Mouse (Mus musculus) kidney, postnatal 0 days (tissue): Measurements from ENCODE around the gene Exoc2. TPM values are rescaled to one million over a fixed set of nuclear protein-coding genes. Genes with fewer than 3 reads are reported as not detected.

ENCODE experiments used
- ATAC-seq: fragments of 200-750 bp; cut with Nextera tagmentation; replicated peaks from 2 replicates; pipeline ENCODE4 v1.8.0; 2017; ENCODE audit warnings: low read depth, moderate number of reproducible peaks, moderate TSS enrichment, moderate library complexity; ENCODE audit not compliant: low FRiP score
- DNase-seq: peaks from one replicate; pipeline ENCODE4 v3.0.0-alpha.2; 2016; ENCODE audit warnings: low spot score
- H3K27ac ChIP-seq: fragments of 300-500 bp; sonication (generic); 2 replicates; pipeline ENCODE4 v1.5.1; 2014; ENCODE audit warnings: mild to moderate bottlenecking
- H3K27me3 ChIP-seq: fragments of 300-500 bp; sonication (generic); 2 replicates; pipeline ENCODE4 v1.6.1; 2014; ENCODE audit warnings: low read length, mixed read lengths; ENCODE audit not compliant: insufficient read depth
- H3K36me3 ChIP-seq: fragments of 300-500 bp; sonication (generic); 2 replicates; pipeline ENCODE4 v1.6.1; 2014; ENCODE audit warnings: low read length, mixed read lengths; ENCODE audit not compliant: insufficient read depth
- H3K4me1 ChIP-seq: fragments of 300-500 bp; sonication (generic); replicated peaks from 2 replicates; pipeline ENCODE4 v1.6.1; 2014; ENCODE audit warnings: antibody characterized with exemption, low read length, mixed read lengths; ENCODE audit not compliant: insufficient read depth
- H3K4me2 ChIP-seq: fragments of 300-500 bp; sonication (generic); 2 replicates; pipeline ENCODE4 v1.6.1; 2014; ENCODE audit warnings: mild to moderate bottlenecking, low read length, moderate library complexity, mixed read lengths
- H3K4me3 ChIP-seq: fragments of 300-500 bp; sonication (generic); replicated peaks from 2 replicates; pipeline ENCODE4 v1.5.1; 2014; ENCODE audit warnings: low read depth, low read length
- H3K9ac ChIP-seq: fragments of 300-500 bp; sonication (generic); 2 replicates; pipeline ENCODE4 v1.6.1; 2014; ENCODE audit warnings: low read depth, low read length
- H3K9me3 ChIP-seq: fragments of 300-500 bp; sonication (generic); replicated peaks from 2 replicates; pipeline ENCODE4 v1.6.1; 2016; ENCODE audit warnings: low read length, inconsistent platforms, mixed read lengths
- CTCF ChIP-seq: IDR thresholded peaks from 2 replicates; pipeline ENCODE4 v1.5.1; 2016; ENCODE audit warnings: antibody characterized with exemption, low read depth, mild to moderate bottlenecking, moderate library complexity
- WGBS: fragments of 180-500 bp; shearing (Covaris S2); extraction: QIAGEN DNeasy Blood & Tissue Kit; methylation state at CpG from one replicate; pipeline ENCODE4 v1.1.7; 2014; 5-methylcytosine and 5-hydroxymethylcytosine counted together
- polyA plus RNA-seq: library from polyadenylated mRNA; unstranded; fragments of >200 nt; fragmentation: Nextera tagmentation; extraction: Ambion mirVana; gene quantifications from 2 replicates; pipeline ENCODE4 v1.2.1, GENCODE M21; 2015

The Exoc2 gene
- polyA plus RNA-seq, 1 experiment from 2014 or later = 22.1 TPM

DNA sequence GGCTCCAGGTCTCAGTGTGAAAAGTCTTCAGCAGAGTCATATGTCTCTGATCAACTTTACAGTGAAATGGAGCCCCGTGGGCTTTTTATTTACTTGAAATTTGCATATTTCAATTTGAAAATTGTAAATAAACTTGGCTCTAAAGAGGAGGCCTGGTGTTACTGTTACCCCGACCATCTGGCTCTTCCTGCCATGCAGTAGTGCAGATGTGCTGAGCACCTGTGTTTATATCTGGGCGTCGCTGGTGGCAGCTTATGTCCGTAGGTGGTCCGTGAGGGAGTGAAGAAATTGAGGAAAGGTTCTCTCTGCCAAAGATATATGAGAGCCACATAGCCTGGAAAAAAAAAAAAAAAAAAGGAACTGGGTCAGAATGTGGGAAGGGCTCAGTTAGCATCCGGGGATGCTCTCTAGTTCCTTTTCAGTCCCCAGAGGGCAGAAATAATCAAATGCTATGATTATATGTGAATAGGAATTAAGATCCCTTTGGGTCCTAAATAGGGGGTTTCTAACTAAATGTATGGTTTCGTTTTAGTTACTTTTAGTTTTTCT is 2.7 kb upstream of the Exoc2 start:
- DNase-seq (no peak), ATAC-seq (no peak)
- no peaks in the 10 kb centered on the region for H3K36me3 ChIP-seq
- WGBS = 60% methylated on average over 8 of the region's 8 CpGs
- H3K9ac ChIP-seq = no peak overlapping the region
- no peak for TF ChIP-seq CTCF
- no peaks in the 10 kb centered on the region for H3K4me1 ChIP-seq
- H3K4me2 ChIP-seq = no peak overlapping the region
- no peak overlapping the region for H3K4me3 ChIP-seq
- no peaks in the 10 kb centered on the region for H3K9me3 ChIP-seq
- 0 out of 2 replicates have a peak, but pooled peaks cover 3% of the 10 kb centered on the region for H3K27me3 ChIP-seq
- H3K27ac ChIP-seq = no peak overlapping the region

DNA sequence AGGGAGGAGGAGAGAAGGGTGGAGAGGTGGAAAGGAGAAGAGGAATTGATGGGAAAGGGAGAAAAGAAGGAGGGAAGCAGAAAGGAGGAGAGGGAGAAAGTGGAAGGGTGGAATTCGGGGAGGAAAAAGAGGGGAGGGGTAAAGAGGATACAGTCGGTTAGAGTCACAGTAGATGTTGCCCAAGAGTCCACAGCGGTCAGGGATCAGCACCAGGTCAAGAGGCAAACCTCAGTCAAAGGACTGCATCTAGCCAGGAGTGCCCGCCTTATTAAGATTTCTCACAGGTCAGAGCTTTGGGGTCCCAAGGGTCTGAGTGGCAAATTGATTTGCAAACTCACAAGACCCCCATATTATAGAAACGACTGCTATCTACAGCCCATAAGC is 346 bp upstream of the Exoc2 start:
- H3K4me3 ChIP-seq = peak overlapping the region; percentile 98
- H3K27ac ChIP-seq = peak overlapping the region; percentile 95; the same call in 1 of the 2 replicates
- H3K4me1 ChIP-seq = no peaks in the 10 kb centered on the region
- no peak for DNase-seq
- H3K9me3 ChIP-seq = no peaks in the 10 kb centered on the region
- peak; percentile 72 for ATAC-seq
- no peak for TF ChIP-seq CTCF
- H3K9ac ChIP-seq = peak overlapping the region; percentile 92
- 21% methylated on average over 5 of the region's 5 CpGs for WGBS
- H3K4me2 ChIP-seq = peak overlapping the region; percentile 64
- 0 out of 2 replicates have a peak, but pooled peaks cover 3% of the 10 kb centered on the region for H3K27me3 ChIP-seq
- H3K36me3 ChIP-seq = no peaks in the 10 kb centered on the region

DNA sequence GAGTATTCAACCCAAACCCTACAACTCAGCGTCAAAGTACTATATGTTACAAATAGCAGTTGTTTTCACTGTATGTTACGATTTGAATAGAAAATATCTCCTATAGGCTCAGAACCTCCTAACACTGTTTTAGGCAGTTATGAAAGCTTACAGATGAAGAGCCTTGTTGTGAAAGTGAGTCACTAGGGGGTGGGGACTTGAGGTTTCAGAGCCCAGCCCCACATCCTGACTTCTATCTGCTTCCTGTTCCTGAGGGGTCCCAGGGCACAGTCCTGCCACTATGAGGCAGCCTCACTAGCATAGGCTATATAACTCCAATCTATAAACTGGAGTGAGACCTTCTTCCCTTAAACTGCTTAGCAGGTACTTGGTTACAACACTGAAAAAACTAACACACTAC is 1.8 kb downstream of the Exoc2 start:
- H3K4me3 ChIP-seq = no peak overlapping the region
- H3K4me2 ChIP-seq = no peak overlapping the region
- DNase-seq (no peak), ATAC-seq (no peak)
- TF ChIP-seq CTCF = no peak
- 91% methylated on average over 2 of the region's 2 CpGs for WGBS
- no peak overlapping the region for H3K27ac ChIP-seq
- H3K4me1 ChIP-seq = no peaks in the 10 kb centered on the region
- no peaks in the 10 kb centered on the region for H3K36me3 ChIP-seq
- H3K27me3 ChIP-seq = no peaks in the 10 kb centered on the region
- no peak overlapping the region for H3K9ac ChIP-seq
- H3K9me3 ChIP-seq = no peaks in the 10 kb centered on the region

DNA sequence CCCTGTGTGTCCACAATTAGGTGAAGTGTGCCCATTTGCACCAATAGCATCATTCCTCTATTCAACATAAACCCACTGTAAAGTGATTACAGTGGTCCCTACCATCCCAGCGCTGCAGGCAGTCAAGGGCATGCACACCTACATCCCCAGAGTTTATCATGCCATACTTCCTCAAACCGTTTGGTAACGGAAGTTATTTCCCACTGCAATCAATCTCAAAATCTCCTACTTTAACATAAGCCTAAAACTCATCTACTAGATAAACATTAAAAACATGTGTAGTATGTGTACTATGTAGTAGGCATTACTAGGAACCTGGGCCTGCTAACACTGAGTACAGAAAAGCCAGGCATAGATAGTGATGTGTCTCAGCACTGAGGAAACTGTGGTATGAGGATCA is 2.8 kb downstream of the Exoc2 start:
- 84% methylated on average over 3 of the region's 3 CpGs for WGBS
- TF ChIP-seq CTCF = no peak
- Histone ChIP-seq H3K9ac (no peak overlapping the region), H3K4me2 (no peak overlapping the region), H3K27me3 (no peaks in the 10 kb centered on the region), H3K27ac (no peak overlapping the region), H3K36me3 (no peaks in the 10 kb centered on the region), H3K4me1 (0 out of 2 replicates have a peak, but pooled peaks cover 6% of the 10 kb centered on the region), H3K4me3 (no peak overlapping the region), H3K9me3 (no peaks in the 10 kb centered on the region)
- DNase-seq (no peak), ATAC-seq (no peak)

DNA sequence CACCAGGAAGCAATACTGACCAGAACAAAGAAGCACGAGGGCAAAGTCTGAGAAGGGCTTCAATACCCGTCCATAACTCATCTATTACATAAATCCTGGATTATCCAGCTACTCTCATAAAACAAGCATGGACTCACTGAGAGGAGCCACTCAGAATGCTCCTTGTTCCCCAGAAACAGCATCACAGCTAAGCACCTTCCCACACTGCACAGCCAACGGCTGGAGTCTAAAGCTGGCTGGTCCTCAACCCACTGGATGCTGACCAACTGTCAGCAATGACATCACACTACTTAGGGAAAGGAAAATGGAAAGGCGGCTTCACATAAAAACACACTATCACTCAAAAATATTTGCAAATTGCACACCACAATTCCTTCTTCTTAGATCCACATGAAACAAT is 5.6 kb downstream of the Exoc2 start:
- no peak for TF ChIP-seq CTCF
- DNase-seq (no peak), ATAC-seq (peak; percentile 33; the same call in 1 of the 2 replicates)
- H3K4me3 ChIP-seq = no peak overlapping the region
- no peak overlapping the region for H3K9ac ChIP-seq
- WGBS = 62% methylated on average over 4 of the region's 4 CpGs
- H3K4me1 ChIP-seq = 0 out of 2 replicates have a peak, but pooled peaks cover 6% of the 10 kb centered on the region
- no peak overlapping the region for H3K27ac ChIP-seq
- no peaks in the 10 kb centered on the region for H3K36me3 ChIP-seq
- no peaks in the 10 kb centered on the region for H3K9me3 ChIP-seq
- no peaks in the 10 kb centered on the region for H3K27me3 ChIP-seq
- no peak overlapping the region for H3K4me2 ChIP-seq

DNA sequence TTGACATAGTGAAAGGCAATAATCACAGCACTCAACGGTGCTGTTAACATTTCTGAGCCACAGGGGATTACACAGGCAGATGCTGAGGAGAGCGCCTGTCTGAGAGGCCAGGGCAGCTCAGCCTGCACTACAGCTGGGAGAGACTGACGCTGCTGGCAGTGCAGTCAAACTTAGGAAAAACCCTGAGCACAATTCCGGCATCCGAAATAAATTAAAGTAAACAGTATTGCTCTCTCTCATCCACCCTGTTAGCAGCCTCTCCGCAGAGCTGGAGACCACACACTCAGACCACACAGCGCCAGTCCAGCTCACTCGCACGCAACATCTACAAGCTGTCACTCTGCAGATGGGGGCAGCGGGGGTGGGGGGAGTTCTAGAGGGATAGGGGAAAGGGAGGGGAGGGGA is 7.4 kb downstream of the Exoc2 start:
- Histone ChIP-seq H3K4me3 (no peak overlapping the region; the same call in 1 of the 2 replicates), H3K4me2 (peak overlapping the region; percentile 34), H3K4me1 (0 out of 2 replicates have a peak, but pooled peaks cover 6% of the 10 kb centered on the region), H3K36me3 (no peaks in the 10 kb centered on the region), H3K9me3 (no peaks in the 10 kb centered on the region), H3K27me3 (no peaks in the 10 kb centered on the region), H3K27ac (peak overlapping the region; percentile 9; the same call in 1 of the 2 replicates), H3K9ac (no peak overlapping the region)
- 16% methylated on average over 10 of the region's 10 CpGs for WGBS
- no peak for TF ChIP-seq CTCF
- ATAC-seq (peak; percentile 68; the same call in 1 of the 2 replicates), DNase-seq (peak; percentile 82)

DNA sequence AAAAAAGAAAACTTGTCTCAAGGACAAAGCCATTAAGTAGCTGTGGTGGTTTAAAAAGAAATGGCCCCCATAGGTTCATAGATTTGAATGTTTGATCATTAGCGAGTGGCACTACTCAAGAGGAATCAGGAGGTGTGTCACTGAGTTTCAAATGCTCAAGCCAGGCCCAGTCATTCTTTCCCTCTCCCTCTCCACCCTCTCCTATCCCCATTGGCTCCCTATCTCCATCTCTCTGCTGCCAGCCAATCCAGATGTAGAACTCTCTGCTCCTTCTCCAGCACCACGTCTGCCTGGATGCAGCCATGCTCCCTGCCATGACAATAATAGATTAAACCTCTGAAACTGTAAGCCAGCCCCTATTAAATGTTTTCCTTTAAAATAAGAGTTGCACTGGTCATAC is 12.0 kb downstream of the Exoc2 start:
- H3K9me3 ChIP-seq = no peaks in the 10 kb centered on the region
- TF ChIP-seq CTCF = no peak
- 0 out of 2 replicates have a peak, but pooled peaks cover 6% of the 10 kb centered on the region for H3K4me1 ChIP-seq
- no peaks in the 10 kb centered on the region for H3K36me3 ChIP-seq
- no peaks in the 10 kb centered on the region for H3K27me3 ChIP-seq
- DNase-seq (no peak), ATAC-seq (no peak)
- H3K4me3 ChIP-seq = no peak overlapping the region
- H3K4me2 ChIP-seq = no peak overlapping the region
- no peak overlapping the region for H3K9ac ChIP-seq
- 57% methylated on average over 2 of the region's 2 CpGs for WGBS
- H3K27ac ChIP-seq = no peak overlapping the region
